Mouse (Mus musculus): ENCODE measurements around the gene Tgfbr1. TPM values are rescaled to one million over a fixed set of nuclear protein-coding genes. Genes with fewer than 3 reads are reported as not detected.

Gene Tgfbr1
- polyA plus RNA-seq, 1 experiment, result 5.5 TPM

DNA sequence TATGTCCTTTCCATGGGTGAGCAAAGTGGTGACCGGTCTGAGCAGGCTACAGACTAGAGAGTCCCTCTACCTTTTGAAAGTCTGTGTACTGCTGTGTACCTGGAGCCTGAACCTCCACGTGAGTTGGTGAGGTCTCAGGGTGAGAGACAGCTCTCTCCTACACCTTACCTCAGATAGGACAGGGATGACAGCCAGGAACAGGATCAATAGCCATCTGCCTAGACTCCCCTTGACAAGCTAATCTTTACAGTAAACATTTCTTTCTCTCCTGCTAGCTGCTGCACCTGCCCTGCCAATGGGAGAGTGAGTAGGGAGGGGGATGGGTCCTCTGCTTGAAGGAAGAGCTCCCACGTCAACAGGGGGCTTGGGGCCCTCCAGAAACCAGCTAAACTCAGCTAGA is 74.6 kb downstream of the Tgfbr1 start:
- H3K27ac ChIP-seq (ENCODE audit: insufficient read depth, low read length), result no peak overlapping the region
- TF ChIP-seq CTCF (IDR thresholded peaks at IDR 0.05; ENCODE audit: extremely low read depth, insufficient read depth, insufficient read length, insufficient replicate concordance), result no peak
- no peaks in the 10 kb centered on the region for H3K36me3 ChIP-seq (ENCODE audit: control insufficient read depth, insufficient read depth, low read length)
- H3K4me3 ChIP-seq (ENCODE audit: extremely low read depth, insufficient read depth, insufficient read length), result no peak overlapping the region
- DNase-seq (ENCODE audit: low read depth in 1 of 2, low spot score in 2 of 2), result no peak
- WGBS, result 81% methylated on average over 3 of the region's 3 CpGs
- H3K27me3 ChIP-seq (ENCODE audit: control insufficient read depth, insufficient read depth, low read length), result no peaks in the 10 kb centered on the region
- H3K4me1 ChIP-seq (ENCODE audit: control insufficient read depth, insufficient read depth, insufficient read length), result no peaks in the 10 kb centered on the region; the same call in 1 of the 2 replicates

DNA sequence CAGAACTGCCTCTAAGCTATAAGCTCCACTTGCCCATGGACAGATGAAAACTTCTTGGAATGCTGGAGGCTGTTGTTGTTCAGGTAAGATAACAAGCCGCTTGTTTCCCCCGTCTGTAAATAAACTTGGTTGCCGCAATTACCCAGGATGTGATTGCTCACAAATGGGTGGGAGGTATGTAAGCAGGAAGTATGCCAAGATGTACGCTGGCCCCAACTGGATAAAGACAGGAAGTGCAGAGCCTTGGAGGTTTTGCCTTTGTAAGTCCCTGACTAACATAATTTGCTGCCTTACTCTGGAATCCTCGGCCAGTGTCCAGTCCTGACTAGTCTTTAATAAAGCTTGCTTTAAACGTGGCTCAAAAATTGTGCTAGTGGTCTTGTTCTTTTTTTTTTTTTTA is 77.5 kb downstream of the Tgfbr1 start:
- DNase-seq (ENCODE audit: low read depth in 1 of 2, low spot score in 2 of 2), result no peak
- Histone ChIP-seq H3K27ac (ENCODE audit: insufficient read depth, low read length) (no peak overlapping the region), H3K4me1 (ENCODE audit: control insufficient read depth, insufficient read depth, insufficient read length) (no peaks in the 10 kb centered on the region; the same call in 1 of the 2 replicates), H3K27me3 (ENCODE audit: control insufficient read depth, insufficient read depth, low read length) (no peaks in the 10 kb centered on the region), H3K36me3 (ENCODE audit: control insufficient read depth, insufficient read depth, low read length) (no peaks in the 10 kb centered on the region), H3K4me3 (ENCODE audit: extremely low read depth, insufficient read depth, insufficient read length) (no peak overlapping the region)
- no peak for TF ChIP-seq CTCF (IDR thresholded peaks at IDR 0.05; ENCODE audit: extremely low read depth, insufficient read depth, insufficient read length, insufficient replicate concordance)
- TF ChIP-seq POLR2A (IDR thresholded peaks at IDR 0.05; ENCODE audit: low read depth, low read length), result no peak
- WGBS, result 69% methylated on average over 6 of the region's 6 CpGs

DNA sequence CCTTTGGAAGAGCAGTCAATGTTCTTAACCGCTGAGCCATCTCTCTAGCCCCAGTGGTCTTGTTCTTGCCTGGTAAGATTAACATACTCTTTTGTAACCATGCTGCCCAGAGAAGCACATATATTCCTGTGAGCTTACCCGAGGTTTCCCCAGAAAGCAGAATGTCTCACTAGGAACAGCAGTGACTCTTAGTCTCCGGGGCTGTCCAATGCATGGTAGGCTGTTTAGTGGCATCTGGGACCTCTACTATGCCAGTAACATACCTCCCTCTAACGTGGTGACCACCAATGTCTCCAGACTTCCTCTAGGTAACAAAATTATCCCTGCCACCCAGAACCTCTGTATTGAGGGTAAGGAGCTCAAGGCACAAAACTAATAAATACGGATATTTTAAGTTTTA is 78.1 kb downstream of the Tgfbr1 start:
- no peak for TF ChIP-seq POLR2A (IDR thresholded peaks at IDR 0.05; ENCODE audit: low read depth, low read length)
- no peak for TF ChIP-seq CTCF (IDR thresholded peaks at IDR 0.05; ENCODE audit: extremely low read depth, insufficient read depth, insufficient read length, insufficient replicate concordance)
- DNase-seq (ENCODE audit: low read depth in 1 of 2, low spot score in 2 of 2), result no peak
- H3K27ac ChIP-seq (ENCODE audit: insufficient read depth, low read length), result no peak overlapping the region
- no peaks in the 10 kb centered on the region; the same call in 1 of the 2 replicates for H3K4me1 ChIP-seq (ENCODE audit: control insufficient read depth, insufficient read depth, insufficient read length)
- 88% methylated on average over 5 of the region's 5 CpGs for whole genome bisulfite sequencing
- no peak overlapping the region for H3K4me3 ChIP-seq (ENCODE audit: extremely low read depth, insufficient read depth, insufficient read length)
- no peaks in the 10 kb centered on the region for H3K27me3 ChIP-seq (ENCODE audit: control insufficient read depth, insufficient read depth, low read length)
- H3K36me3 ChIP-seq (ENCODE audit: control insufficient read depth, insufficient read depth, low read length), result no peaks in the 10 kb centered on the region

DNA sequence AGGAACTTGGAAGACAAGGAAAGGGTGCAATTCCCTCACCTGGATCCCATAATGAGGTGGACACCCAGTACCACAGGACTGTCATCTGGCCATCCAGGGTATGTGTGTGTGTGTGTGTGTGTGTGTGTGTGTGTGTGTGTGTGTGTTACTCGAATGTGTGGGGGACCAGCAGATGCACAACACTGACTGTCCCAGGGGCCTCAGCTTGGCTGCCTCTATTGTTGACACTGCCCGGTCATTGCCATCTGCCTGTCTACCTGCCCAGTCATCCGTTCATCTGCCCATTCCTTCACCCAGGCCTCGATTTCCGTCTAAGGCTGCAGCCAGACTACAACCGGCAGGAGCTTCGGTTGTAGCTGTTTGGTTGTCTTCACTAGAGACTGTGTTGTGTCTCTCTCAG is 79.7 kb downstream of the Tgfbr1 start:
- no peak for DNase-seq (ENCODE audit: low read depth in 1 of 2, low spot score in 2 of 2)

DNA sequence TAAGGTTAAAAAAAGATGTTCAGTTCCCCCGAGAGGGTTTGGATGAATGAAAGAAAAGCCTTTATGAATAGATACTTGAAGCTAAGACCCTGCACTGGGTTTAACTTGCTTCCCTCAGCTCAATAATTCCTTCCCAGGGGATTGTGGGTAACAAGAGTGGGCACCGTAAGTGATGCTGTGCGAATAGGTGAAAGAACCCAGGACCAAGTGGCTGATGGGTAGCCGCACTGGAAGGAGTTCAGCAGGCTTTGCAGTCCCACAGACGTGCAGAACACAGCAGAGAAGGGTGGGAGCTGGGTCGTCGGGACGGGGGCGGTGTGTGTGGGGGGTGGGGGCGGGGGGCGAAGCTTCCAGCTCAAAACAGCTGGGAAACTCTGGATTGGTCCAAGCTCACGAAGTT is 82.1 kb downstream of the Tgfbr1 start:
- WGBS, result 89% methylated on average over 12 of the region's 12 CpGs
- H3K27me3 ChIP-seq (ENCODE audit: control insufficient read depth, insufficient read depth, low read length), result no peaks in the 10 kb centered on the region

More for the DNA sequence above, 79.7 kb downstream of the Tgfbr1 start:
- TF ChIP-seq POLR2A (IDR thresholded peaks at IDR 0.05; ENCODE audit: low read depth, low read length), result no peak
- TF ChIP-seq CTCF (IDR thresholded peaks at IDR 0.05; ENCODE audit: extremely low read depth, insufficient read depth, insufficient read length, insufficient replicate concordance), result no peak
- H3K4me3 ChIP-seq (ENCODE audit: extremely low read depth, insufficient read depth, insufficient read length), result no peak overlapping the region
- no peak overlapping the region for H3K27ac ChIP-seq (ENCODE audit: insufficient read depth, low read length)
- H3K27me3 ChIP-seq (ENCODE audit: control insufficient read depth, insufficient read depth, low read length), result no peaks in the 10 kb centered on the region
- H3K36me3 ChIP-seq (ENCODE audit: control insufficient read depth, insufficient read depth, low read length), result no peaks in the 10 kb centered on the region
- H3K4me1 ChIP-seq (ENCODE audit: control insufficient read depth, insufficient read depth, insufficient read length), result no peaks in the 10 kb centered on the region; the same call in 1 of the 2 replicates
- 92% methylated on average over 7 of the region's 7 CpGs for WGBS

DNA sequence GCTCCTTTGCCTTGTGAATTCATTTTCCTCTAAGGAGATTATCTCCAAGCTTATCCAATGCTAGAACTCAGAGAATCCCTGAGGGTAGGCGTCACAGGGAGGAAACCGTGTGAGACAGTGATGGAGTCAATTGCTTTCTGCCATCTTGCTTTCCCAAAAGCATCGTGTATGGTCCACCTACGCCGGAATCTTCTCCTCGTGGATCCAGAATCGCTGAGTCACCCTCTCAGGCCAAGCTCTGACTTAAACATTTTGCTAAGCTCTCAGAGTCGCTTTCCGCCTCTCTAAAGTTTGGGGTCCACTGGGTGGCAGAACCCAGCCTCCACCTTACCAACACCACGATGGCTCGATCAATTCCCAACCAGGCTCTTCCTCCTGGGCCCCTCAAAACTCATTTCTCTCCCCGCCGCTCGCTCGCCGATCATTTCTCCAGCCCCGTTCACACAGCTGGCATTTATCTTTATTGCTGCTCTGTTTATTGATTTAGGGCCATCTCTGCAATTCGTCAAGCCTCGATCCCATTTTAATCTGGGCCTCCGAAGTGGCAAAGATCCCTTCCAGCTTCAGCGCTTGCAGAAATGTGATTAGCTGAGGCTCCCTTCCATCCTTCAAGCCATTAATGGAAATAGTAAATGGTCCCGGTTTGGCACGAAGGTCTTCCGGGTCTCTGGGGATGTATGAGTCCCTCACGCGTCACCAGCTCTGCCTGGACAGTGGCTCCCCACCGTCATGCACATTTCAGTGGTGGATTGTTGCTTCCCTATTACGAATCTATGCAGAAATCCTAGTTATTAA is 82.7 kb downstream of the Tgfbr1 start:
- H3K4me1 ChIP-seq (ENCODE audit: control insufficient read depth, insufficient read depth, insufficient read length), result no peaks in the 10 kb centered on the region; the same call in 1 of the 2 replicates
- no peaks in the 10 kb centered on the region for H3K27me3 ChIP-seq (ENCODE audit: control insufficient read depth, insufficient read depth, low read length)
- H3K4me3 ChIP-seq (ENCODE audit: extremely low read depth, insufficient read depth, insufficient read length), result no peak overlapping the region
- DNase-seq (ENCODE audit: low read depth in 1 of 2, low spot score in 2 of 2), result no peak
- H3K27ac ChIP-seq (ENCODE audit: insufficient read depth, low read length), result no peak overlapping the region
- no peak for TF ChIP-seq CTCF (IDR thresholded peaks at IDR 0.05; ENCODE audit: extremely low read depth, insufficient read depth, insufficient read length, insufficient replicate concordance)
- no peak for TF ChIP-seq POLR2A (IDR thresholded peaks at IDR 0.05; ENCODE audit: low read depth, low read length)
- 79% methylated on average over 28 of the region's 28 CpGs for WGBS
- H3K36me3 ChIP-seq (ENCODE audit: control insufficient read depth, insufficient read depth, low read length), result no peaks in the 10 kb centered on the region

More for the DNA sequence above, 82.1 kb downstream of the Tgfbr1 start:
- H3K4me3 ChIP-seq (ENCODE audit: extremely low read depth, insufficient read depth, insufficient read length), result no peak overlapping the region
- H3K36me3 ChIP-seq (ENCODE audit: control insufficient read depth, insufficient read depth, low read length), result no peaks in the 10 kb centered on the region
- no peak for DNase-seq (ENCODE audit: low read depth in 1 of 2, low spot score in 2 of 2)
- TF ChIP-seq CTCF (IDR thresholded peaks at IDR 0.05; ENCODE audit: extremely low read depth, insufficient read depth, insufficient read length, insufficient replicate concordance) (no peak), POLR2A (IDR thresholded peaks at IDR 0.05; ENCODE audit: low read depth, low read length) (no peak)
- no peak overlapping the region for H3K27ac ChIP-seq (ENCODE audit: insufficient read depth, low read length)
- H3K4me1 ChIP-seq (ENCODE audit: control insufficient read depth, insufficient read depth, insufficient read length), result no peaks in the 10 kb centered on the region; the same call in 1 of the 2 replicates

All from spleen, adult 2 months (tissue).